Mouse (Mus musculus) G1E (cell line): ENCODE measurements around the gene Spsb3.

Source experiments
- CTCF ChIP-seq: IDR thresholded peaks from 2 replicates; pipeline ENCODE4 v1.5.1; 2012; ENCODE audit warnings: low read depth, low read length, inconsistent platforms, mixed read lengths
- GATA1 ChIP-seq: IDR thresholded peaks from 2 replicates; pipeline ENCODE4 v1.6.1; 2012; ENCODE audit warnings: borderline replicate concordance, low read length, inconsistent platforms, mixed read lengths
- GATA2 ChIP-seq: IDR thresholded peaks from 2 replicates; pipeline ENCODE4 v1.6.1; 2012; ENCODE audit warnings: low read depth, low read length, inconsistent platforms, borderline replicate concordance
- POLR2AphosphoS5 ChIP-seq: IDR thresholded peaks from 2 replicates; pipeline ENCODE4 v1.6.1; 2012; ENCODE audit warnings: low read depth, low read length, inconsistent platforms; ENCODE audit not compliant: insufficient replicate concordance
- TAL1 ChIP-seq: conservative IDR thresholded peaks from 2 replicates; pipeline ENCODE4 v1.6.1; 2012; ENCODE audit warnings: low read depth, low read length, inconsistent platforms, mixed read lengths

- TF ChIP-seq CTCF (no peak), GATA2 (no peak), TAL1 (no peak), GATA1 (no peak), POLR2AphosphoS5 (no peak)
Measured at GRCm38 (mm10) chr17:24841133-24841532, 45.3 kb upstream of the Spsb3 start.
